Mouse (Mus musculus) olfactory bulb, adult 2 months (tissue): Measurements from ENCODE around the gene Pemt.
"Not testable (repeated sequence)": the region's sequence is repeated elsewhere in the genome, so short reads cannot be mapped to it uniquely, and the experiment has no call there.

Experiments used
- CTCF ChIP-seq: fragments of 200-500 bp; IDR thresholded peaks from 2 replicates; pipeline ENCODE4 v1.5.1; 2012; ENCODE audit warnings: low read depth, mild to moderate bottlenecking, low read length, moderate library complexity; ENCODE audit not compliant: insufficient read depth
- POLR2A ChIP-seq: fragments of 200-500 bp; IDR thresholded peaks from 2 replicates; pipeline ENCODE4 v1.6.1; 2012; ENCODE audit warnings: mild to moderate bottlenecking, low read depth, low read length, moderate library complexity; ENCODE audit not compliant: insufficient read depth

GRCm38 (mm10) chr11:59944855-59945254 lies 101.4 kb downstream of the Pemt start:
- not testable (repeated sequence) for TF ChIP-seq POLR2A, CTCF
